Mouse (Mus musculus) MEL (cell line): ENCODE data around the gene Acadsb. TPM values are rescaled to one million over a fixed set of nuclear protein-coding genes. Genes with fewer than 3 reads are reported as not detected.

Experiments
- DNase-seq: peaks from one replicate; pipeline ENCODE4 v3.0.0; 2011; ENCODE audit warnings: low read depth, low spot score
- H3K27ac ChIP-seq: 2 replicates; pipeline ENCODE4 v1.5.1; 2012; ENCODE audit warnings: low read depth, mild to moderate bottlenecking, control low read depth, low read length, moderate library complexity; ENCODE audit not compliant: control insufficient read depth
- H3K27me3 ChIP-seq, 2 experiments: fragments of 150-350 bp in 1 of 2; sonication (generic) in 1 of 2; 2 replicates each; pipeline ENCODE4 v1.6.1; 2012; ENCODE audit warnings: low read length in 2 of 2, mild to moderate bottlenecking in 2 of 2, improper control_type of control experiment in 1 of 2, moderate library complexity in 1 of 2; ENCODE audit not compliant: insufficient read depth in 2 of 2, control insufficient read depth in 1 of 2
- H3K36me3 ChIP-seq, 2 experiments: 2 replicates each; pipeline ENCODE4 v1.6.1; 2012 to 2014; ENCODE audit warnings: low read length in 2 of 2, improper control_type of control experiment in 1 of 2, inconsistent platforms in 1 of 2, mild to moderate bottlenecking in 1 of 2; ENCODE audit not compliant: insufficient read depth in 2 of 2, control insufficient read depth in 1 of 2
- H3K4me1 ChIP-seq, 2 experiments: fragments of 150-350 bp in 1 of 2; sonication (generic) in 1 of 2; 2 replicates each; pipeline ENCODE4 v1.6.1; 2012; ENCODE audit warnings: low read length in 2 of 2, improper control_type of control experiment in 1 of 2, mild to moderate bottlenecking in 1 of 2; ENCODE audit not compliant: insufficient read depth in 2 of 2, control insufficient read depth in 1 of 2
- H3K4me3 ChIP-seq, 2 experiments: fragments of 150-350 bp in 1 of 2; sonication (generic) in 1 of 2; 2 replicates each; pipeline ENCODE4 v1.5.1; 2012; ENCODE audit warnings: low read depth in 2 of 2, low read length in 2 of 2, mild to moderate bottlenecking in 2 of 2, moderate library complexity in 2 of 2, control low read depth in 1 of 2, improper control_type of control experiment in 1 of 2; ENCODE audit not compliant: control insufficient read depth in 1 of 2, insufficient read depth in 1 of 2
- H3K79me2 ChIP-seq: 2 replicates; pipeline ENCODE4 v1.6.1; 2012; ENCODE audit warnings: mild to moderate bottlenecking, low read length, moderate library complexity; ENCODE audit not compliant: control insufficient read depth, poor library complexity, insufficient read depth
- H3K9ac ChIP-seq: 2 replicates; pipeline ENCODE4 v1.6.1; 2012; ENCODE audit warnings: low read depth, mild to moderate bottlenecking, control low read depth, low read length, moderate library complexity; ENCODE audit not compliant: control insufficient read depth, poor library complexity, severe bottlenecking
- H3K9me3 ChIP-seq: fragments of 150-350 bp; sonication (generic); replicated peaks from 2 replicates; pipeline ENCODE4 v1.6.1; 2012; ENCODE audit warnings: mild to moderate bottlenecking, low read length, improper control_type of control experiment, moderate library complexity; ENCODE audit not compliant: insufficient read depth
- CHD1 ChIP-seq: IDR thresholded peaks from 2 replicates; pipeline ENCODE4 v1.6.1; 2012; ENCODE audit warnings: low read depth, mild to moderate bottlenecking, inconsistent platforms, low read length, improper control_type of control experiment
- CTCF ChIP-seq, 3 experiments: IDR thresholded peaks in 2 of 3; conservative IDR thresholded peaks in 1 of 3; 2 replicates each; pipeline ENCODE4 v1.5.1; 2011 to 2012; ENCODE audit warnings: low read length in 3 of 3, low read depth in 2 of 3, mild to moderate bottlenecking in 2 of 3, improper control_type of control experiment in 1 of 3, inconsistent platforms in 1 of 3, mixed read lengths in 1 of 3, moderate library complexity in 1 of 3; ENCODE audit not compliant: control insufficient read depth in 1 of 3, insufficient read depth in 1 of 3, poor library complexity in 1 of 3, severe bottlenecking in 1 of 3
- ELF1 ChIP-seq: IDR thresholded peaks from 2 replicates; pipeline ENCODE4 v1.6.1; 2014; ENCODE audit warnings: low read depth, mild to moderate bottlenecking, inconsistent platforms, low read length, improper control_type of control experiment, moderate library complexity
- ETS1 ChIP-seq: IDR thresholded peaks from 2 replicates; pipeline ENCODE4 v1.6.1; 2012; ENCODE audit warnings: low read depth, mild to moderate bottlenecking, inconsistent platforms, low read length, improper control_type of control experiment, moderate library complexity
- GABPA ChIP-seq: IDR thresholded peaks from 2 replicates; pipeline ENCODE4 v1.6.1; 2012; ENCODE audit warnings: low read depth, mild to moderate bottlenecking, inconsistent platforms, low read length, improper control_type of control experiment, moderate library complexity
- GATA1 ChIP-seq: IDR thresholded peaks from 2 replicates; pipeline ENCODE4 v1.6.1; 2011; ENCODE audit warnings: low read depth, low read length, improper control_type of control experiment
- HCFC1 ChIP-seq: IDR thresholded peaks from 2 replicates; pipeline ENCODE4 v1.6.1; 2012; ENCODE audit warnings: low read depth, mild to moderate bottlenecking, inconsistent platforms, low read length, improper control_type of control experiment, moderate library complexity
- KAT2A ChIP-seq: conservative IDR thresholded peaks from 2 replicates; pipeline ENCODE4 v1.6.1; 2012; ENCODE audit warnings: low read depth, low read length, improper control_type of control experiment, inconsistent platforms
- MAFK ChIP-seq: IDR thresholded peaks from 2 replicates; pipeline ENCODE4 v1.6.1; 2011; ENCODE audit warnings: low read depth, mild to moderate bottlenecking, low read length, improper control_type of control experiment, borderline replicate concordance
- MAZ ChIP-seq: IDR thresholded peaks from 2 replicates; pipeline ENCODE4 v1.6.1; 2012; ENCODE audit warnings: low read depth, mild to moderate bottlenecking, inconsistent platforms, low read length, improper control_type of control experiment
- MXI1 ChIP-seq: IDR thresholded peaks from 2 replicates; pipeline ENCODE4 v1.6.1; 2011; ENCODE audit warnings: mild to moderate bottlenecking, low read depth, low read length, improper control_type of control experiment
- MYB ChIP-seq: IDR thresholded peaks from 2 replicates; pipeline ENCODE4 v1.6.1; 2011; ENCODE audit warnings: mild to moderate bottlenecking, low read depth, low read length, improper control_type of control experiment
- MYC ChIP-seq: IDR thresholded peaks from 2 replicates; pipeline ENCODE4 v1.6.1; 2011; ENCODE audit warnings: low read depth, mild to moderate bottlenecking, low read length, improper control_type of control experiment, moderate library complexity
- NELFE ChIP-seq: IDR thresholded peaks from 2 replicates; pipeline ENCODE4 v1.6.1; 2011; ENCODE audit warnings: low read depth, low read length, improper control_type of control experiment
- POLR2A ChIP-seq, 2 experiments: IDR thresholded peaks; 2 replicates each; pipeline ENCODE4 v1.6.1; 2011 to 2012; ENCODE audit warnings: low read length in 2 of 2, mild to moderate bottlenecking in 2 of 2, control low read depth in 1 of 2, improper control_type of control experiment in 1 of 2, low read depth in 1 of 2, moderate library complexity in 1 of 2; ENCODE audit not compliant: control insufficient read depth in 1 of 2, insufficient read depth in 1 of 2, poor library complexity in 1 of 2
- RCOR1 ChIP-seq: IDR thresholded peaks from 2 replicates; pipeline ENCODE4 v1.6.1; 2012; ENCODE audit warnings: low read depth, mild to moderate bottlenecking, inconsistent platforms, low read length, improper control_type of control experiment
- SIN3A ChIP-seq: IDR thresholded peaks from 2 replicates; pipeline ENCODE4 v1.6.1; 2012; ENCODE audit warnings: low read length, improper control_type of control experiment, inconsistent platforms
- SMC3 ChIP-seq: IDR thresholded peaks from 2 replicates; pipeline ENCODE4 v1.6.1; 2011; ENCODE audit warnings: low read depth, low read length, improper control_type of control experiment
- TAL1 ChIP-seq: IDR thresholded peaks from 2 replicates; pipeline ENCODE4 v1.6.1; 2012; ENCODE audit warnings: mild to moderate bottlenecking, inconsistent platforms, low read length, moderate library complexity, mixed read lengths
- TBP ChIP-seq: IDR thresholded peaks from 2 replicates; pipeline ENCODE4 v1.8.0; 2011; ENCODE audit warnings: low read depth, low read length, improper control_type of control experiment
- TCF12 ChIP-seq: IDR thresholded peaks from 2 replicates; pipeline ENCODE4 v1.6.1; 2014; ENCODE audit warnings: low read depth, mild to moderate bottlenecking, inconsistent platforms, low read length, improper control_type of control experiment, moderate library complexity
- USF2 ChIP-seq, 2 experiments: IDR thresholded peaks; 2 replicates each; pipeline ENCODE4 v1.6.1; 2011 to 2012; ENCODE audit warnings: improper control_type of control experiment in 2 of 2, low read length in 2 of 2, borderline replicate concordance in 1 of 2, inconsistent platforms in 1 of 2, low read depth in 1 of 2, mild to moderate bottlenecking in 1 of 2; ENCODE audit not compliant: insufficient read depth in 1 of 2
- ZKSCAN1 ChIP-seq: IDR thresholded peaks from 2 replicates; pipeline ENCODE4 v1.6.1; 2012; ENCODE audit warnings: low read depth, mild to moderate bottlenecking, inconsistent platforms, low read length, improper control_type of control experiment, moderate library complexity
- ZNF384 ChIP-seq: IDR thresholded peaks from 2 replicates; pipeline ENCODE4 v1.6.1; 2012; ENCODE audit warnings: low read depth, mild to moderate bottlenecking, inconsistent platforms, low read length, improper control_type of control experiment
- polyA plus RNA-seq, 2 experiments: library from polyadenylated mRNA; stranded (reverse) in 1 of 2; unstranded in 1 of 2; fragments of >175 nt in 1 of 2; fragments of >200 nt in 1 of 2; gene quantifications; 2 replicates each; pipeline versions ENCODE4 v1.2.1 to v1.2.4; 2012; ENCODE audit warnings: low replicate concordance in 2 of 2, low read depth in 1 of 2; ENCODE audit not compliant: insufficient read length in 2 of 2, insufficient read depth in 1 of 2, missing spikeins in 1 of 2
- total RNA-seq: library from RNA; depleted of rRNA; stranded (reverse); fragments of 300-350 nt; gene quantifications from 2 replicates; pipeline ENCODE4 v1.2.3, GENCODE M21; 2012

Acadsb gene
- total and polyA plus RNA-seq, 3 experiments: 11.4 to 20.7 TPM; not detected in 1

DNA sequence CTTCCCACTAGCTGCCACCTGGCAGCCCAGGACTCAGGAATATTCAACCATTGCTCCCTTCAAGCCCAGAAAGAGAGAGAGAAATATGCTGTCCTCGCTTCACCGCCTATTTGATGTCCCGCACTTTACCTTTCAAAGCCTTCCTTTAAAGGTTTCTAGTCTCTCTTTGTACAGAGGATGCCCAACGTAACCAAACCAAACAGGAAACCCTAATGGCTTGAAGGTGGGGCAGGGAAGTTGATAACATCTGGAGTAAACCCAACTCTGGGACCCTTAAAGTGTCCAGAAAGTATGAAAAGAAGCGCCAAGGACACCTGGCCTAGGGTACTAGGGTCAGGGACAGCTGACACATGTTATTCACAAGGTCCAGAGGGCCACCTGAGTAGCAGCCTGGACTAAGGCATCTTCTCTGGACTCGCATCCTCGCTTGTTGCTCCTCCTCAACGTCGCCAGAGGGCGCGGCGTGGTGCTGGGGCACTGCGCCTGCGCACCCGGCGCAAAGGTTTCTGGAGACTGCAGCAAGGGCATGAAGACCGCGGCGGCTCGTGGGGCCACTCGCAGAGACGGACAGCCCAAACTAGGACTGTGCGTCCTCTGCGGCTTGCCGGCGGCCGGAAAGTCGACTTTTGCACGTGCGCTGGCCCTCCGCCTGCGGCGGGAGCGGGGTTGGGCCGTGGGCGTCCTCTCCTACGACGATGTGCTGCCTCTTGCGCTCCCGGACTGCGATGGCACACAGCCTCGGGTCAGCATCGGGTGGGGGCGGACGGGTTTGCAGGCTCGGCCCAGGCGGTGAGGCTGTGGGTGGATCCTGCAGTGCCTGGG, 39.5 kb upstream of the Acadsb start, which contains the start of gene Pstk (continued):
- no peak for TF ChIP-seq TAL1
- no peak for TF ChIP-seq MAFK
- no peak for TF ChIP-seq TBP
- no peak for TF ChIP-seq USF2 (IDR thresholded peaks at IDR 0.05; ENCODE audit: borderline replicate concordance in 1 of 2, insufficient read depth in 1 of 2, low read depth in 1 of 2, low read length in 2 of 2)
- peak; percentile 93 for TF ChIP-seq NELFE
- no peak; the same call in none of the 2 replicates for TF ChIP-seq SIN3A
- no peak for TF ChIP-seq GABPA
- peak; percentile 63 for TF ChIP-seq SMC3
- no peak for TF ChIP-seq ZKSCAN1
- TF ChIP-seq ZNF384: no peak
- peak; percentile 53 for TF ChIP-seq MXI1
- TF ChIP-seq HCFC1: peak; percentile 77
- no peak for TF ChIP-seq CHD1
- no peak for TF ChIP-seq ETS1
- TF ChIP-seq MAZ: no peak
- peak; percentile 69 to 86 (median 80) for TF ChIP-seq CTCF (IDR thresholded peaks at IDR 0.05 in 2 of 3, conservative IDR thresholded peaks at IDR 0.05 in 1 of 3; ENCODE audit: control insufficient read depth in 1 of 3, insufficient read depth in 1 of 3, low read depth in 2 of 3, low read length in 3 of 3, poor library complexity in 1 of 3, severe bottlenecking in 1 of 3)
- no peak for TF ChIP-seq ELF1
- TF ChIP-seq TCF12: peak; percentile 21; the same call in 1 of the 2 replicates
- TF ChIP-seq POLR2A (IDR thresholded peaks at IDR 0.05; ENCODE audit: control insufficient read depth in 1 of 2, insufficient read depth in 1 of 2, low read depth in 1 of 2, low read length in 2 of 2, poor library complexity in 1 of 2): peak; percentile 77 to 96
- peak; percentile 42; the same call in 1 of the 2 replicates for TF ChIP-seq MYC
- TF ChIP-seq KAT2A: no peak
- TF ChIP-seq MYB: no peak

DNA sequence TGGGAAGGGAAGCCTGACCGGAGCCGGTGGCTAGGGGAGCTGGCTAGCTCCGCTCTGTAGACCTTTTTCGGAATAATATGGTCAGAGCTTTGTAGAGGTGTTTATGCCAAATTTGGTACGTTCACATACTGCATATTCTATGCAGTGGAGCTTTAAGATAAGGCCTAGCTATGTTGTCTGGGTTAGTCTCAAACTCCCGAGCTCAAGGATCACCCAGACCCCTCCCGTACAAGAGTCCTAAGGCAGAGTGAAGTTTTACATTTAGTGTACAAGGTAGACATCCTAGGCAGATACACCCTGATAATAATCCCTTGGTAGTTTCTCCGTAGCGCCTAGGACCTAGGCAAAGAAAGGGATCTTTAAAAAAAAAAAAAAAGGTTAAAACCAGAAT, 38.9 kb upstream of the Acadsb start:
- peaks cover 2 to 16% of the 10 kb centered on the region in 2 experiments; a peak in 3 of 4 replicates for H3K4me1 ChIP-seq
- TF ChIP-seq MXI1 (peak; percentile 13; the same call in 1 of the 2 replicates), GATA1 (peak; percentile 39; the same call in 1 of the 2 replicates), ZNF384 (peak; percentile 60; the same call in 1 of the 2 replicates), RCOR1 (no peak), MYC (0 out of 2 replicates have a peak, but pooled peaks have one; percentile 34)
- peaks cover 1% of the 10 kb centered on the region; the same call in 1 of the 2 replicates for H3K79me2 ChIP-seq
- H3K27ac ChIP-seq: peak overlapping the region; percentile 71
- no peaks in the 10 kb centered on the region for H3K27me3 ChIP-seq
- no peak for DNase-seq
- no peaks in the 10 kb centered on the region for H3K9me3 ChIP-seq
- peak overlapping the region; percentile 81 to 87 for H3K4me3 ChIP-seq
- H3K9ac ChIP-seq: peak overlapping the region; percentile 88
- peaks cover 0 to 15% of the 10 kb centered on the region in 2 experiments; a peak in 2 of 4 replicates for H3K36me3 ChIP-seq
